Mouse (Mus musculus) megakaryocyte, embryonic 14.5 days (primary cell): Measurements from ENCODE around the gene Serpina16.

Experiments
- FLI1 ChIP-seq: IDR thresholded peaks from 2 replicates; pipeline ENCODE4 v1.6.1; 2012; ENCODE audit warnings: low read length, inconsistent platforms, mixed read lengths
- GATA1 ChIP-seq: IDR thresholded peaks from 3 replicates; pipeline ENCODE4 v1.6.1; 2012; ENCODE audit warnings: mixed read lengths, low read length, inconsistent platforms, borderline replicate concordance

DNA sequence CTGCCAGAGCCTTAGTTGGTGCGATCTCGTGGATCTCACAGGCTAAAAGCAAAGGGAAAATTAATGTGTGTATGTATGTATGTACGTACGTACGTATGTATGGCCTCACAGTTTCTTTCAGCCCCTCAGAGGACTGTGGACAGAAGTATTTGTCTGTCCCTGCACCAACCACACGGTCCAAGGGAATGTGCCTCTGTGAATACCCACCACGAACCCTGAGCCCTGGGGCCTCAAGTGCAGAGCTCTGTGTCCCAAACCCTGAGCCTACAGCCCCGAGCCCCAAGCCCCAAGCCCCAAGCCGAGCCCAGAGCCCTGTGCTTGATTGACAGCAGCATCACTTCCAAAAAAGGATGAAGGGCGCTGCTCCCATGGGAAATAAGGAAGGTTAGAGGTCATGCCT is 17.9 kb downstream of the Serpina16 start:
- no peak for TF ChIP-seq GATA1
- TF ChIP-seq FLI1 = no peak
